Mouse (Mus musculus) CH12.LX (cell line): ENCODE data around the gene Lmna. TPM values are rescaled to one million over a fixed set of nuclear protein-coding genes. Genes with fewer than 3 reads are reported as not detected.

Source experiments
- DNase-seq: peaks from one replicate; pipeline ENCODE4 v3.0.0-alpha.2; 2013; ENCODE audit errors: extremely low read depth
- H3K27ac ChIP-seq: 2 replicates; pipeline ENCODE4 v1.5.1; 2012; ENCODE audit warnings: low read depth, mild to moderate bottlenecking, control low read depth, moderate library complexity; ENCODE audit not compliant: insufficient read depth
- H3K27me3 ChIP-seq: replicated peaks from 2 replicates; pipeline ENCODE3; 2012; ENCODE audit warnings: inconsistent platforms
- H3K36me3 ChIP-seq, 2 experiments: replicated peaks in 1 of 2; 2 replicates each; pipeline versions ENCODE3 to v1.6.1; 2012; ENCODE audit warnings: inconsistent platforms in 1 of 2, low read length in 1 of 2, mild to moderate bottlenecking in 1 of 2, mixed read lengths in 1 of 2, moderate library complexity in 1 of 2; ENCODE audit not compliant: control insufficient read depth in 1 of 2, insufficient read depth in 1 of 2
- H3K4me1 ChIP-seq, 2 experiments: 2 replicates each; pipeline ENCODE4 v1.6.1; 2012; ENCODE audit warnings: inconsistent platforms in 1 of 2, moderate library complexity in 1 of 2; ENCODE audit not compliant: insufficient read depth in 2 of 2, control insufficient read depth in 1 of 2
- H3K4me2 ChIP-seq: 2 replicates; pipeline ENCODE4 v1.6.1; 2012; ENCODE audit warnings: low read depth, mild to moderate bottlenecking, control low read depth; ENCODE audit not compliant: poor library complexity, insufficient read depth, severe bottlenecking
- H3K4me3 ChIP-seq, 3 experiments: fragments of 150-350 bp in 1 of 3; sonication (generic) in 1 of 3; replicated peaks in 1 of 3; 2 replicates each; pipeline versions ENCODE3 to v1.5.1; 2011 to 2012; ENCODE audit warnings: low read depth in 2 of 3, low read length in 2 of 3, mild to moderate bottlenecking in 2 of 3, moderate library complexity in 2 of 3, control low read depth in 1 of 3, improper control_type of control experiment in 1 of 3, inconsistent platforms in 1 of 3, mixed read lengths in 1 of 3; ENCODE audit not compliant: poor library complexity in 1 of 3
- H3K79me2 ChIP-seq: replicated peaks from 2 replicates; pipeline ENCODE4 v1.6.1; 2012; ENCODE audit warnings: mild to moderate bottlenecking, moderate library complexity; ENCODE audit not compliant: control insufficient read depth, poor library complexity, insufficient read depth, severe bottlenecking; ENCODE audit errors: extremely low read depth
- H3K9ac ChIP-seq: 2 replicates; pipeline ENCODE4 v1.6.1; 2012; ENCODE audit warnings: low read depth, mild to moderate bottlenecking, control low read depth, moderate library complexity; ENCODE audit not compliant: insufficient read depth
- H3K9me3 ChIP-seq: replicated peaks from 2 replicates; pipeline ENCODE3; 2012; ENCODE audit warnings: low read length, inconsistent platforms, mixed read lengths
- BHLHE40 ChIP-seq: IDR thresholded peaks from 2 replicates; pipeline ENCODE4 v1.6.1; 2011; ENCODE audit warnings: mild to moderate bottlenecking, low read depth, low read length, improper control_type of control experiment
- CHD1 ChIP-seq: IDR thresholded peaks from 2 replicates; pipeline ENCODE4 v1.6.1; 2012; ENCODE audit warnings: low read depth, low read length, improper control_type of control experiment, inconsistent platforms
- CHD2 ChIP-seq: IDR thresholded peaks from 2 replicates; pipeline ENCODE4 v1.6.1; 2011; ENCODE audit warnings: low read length, improper control_type of control experiment
- CTCF ChIP-seq, 2 experiments: IDR thresholded peaks in 1 of 2; conservative IDR thresholded peaks in 1 of 2; 2 replicates each; pipeline ENCODE4 v1.5.1; 2011 to 2012; ENCODE audit warnings: low read depth in 2 of 2, low read length in 2 of 2, improper control_type of control experiment in 1 of 2, inconsistent platforms in 1 of 2, mild to moderate bottlenecking in 1 of 2, moderate library complexity in 1 of 2
- E2F4 ChIP-seq: IDR thresholded peaks from 2 replicates; pipeline ENCODE4 v1.6.1; 2011; ENCODE audit warnings: low read depth, low read length, improper control_type of control experiment; ENCODE audit not compliant: insufficient replicate concordance
- ELF1 ChIP-seq: IDR thresholded peaks from 2 replicates; pipeline ENCODE4 v1.6.1; 2014; ENCODE audit warnings: low read depth, mild to moderate bottlenecking, inconsistent platforms, low read length, improper control_type of control experiment
- EP300 ChIP-seq: IDR thresholded peaks from 2 replicates; pipeline ENCODE4 v1.6.1; 2011; ENCODE audit warnings: low read length, improper control_type of control experiment
- ETS1 ChIP-seq: conservative IDR thresholded peaks from 2 replicates; pipeline ENCODE4 v1.6.1; 2012; ENCODE audit warnings: low read depth, mild to moderate bottlenecking, inconsistent platforms, low read length, improper control_type of control experiment, moderate library complexity
- GABPA ChIP-seq: IDR thresholded peaks from 2 replicates; pipeline ENCODE4 v1.6.1; 2012; ENCODE audit warnings: low read depth, low read length, improper control_type of control experiment, inconsistent platforms; ENCODE audit not compliant: insufficient replicate concordance
- HCFC1 ChIP-seq: IDR thresholded peaks from 2 replicates; pipeline ENCODE4 v1.6.1; 2012; ENCODE audit warnings: low read depth, mild to moderate bottlenecking, inconsistent platforms, low read length, improper control_type of control experiment
- IRF4 ChIP-seq: IDR thresholded peaks from 2 replicates; pipeline ENCODE4 v1.6.1; 2014; ENCODE audit warnings: low read depth, mild to moderate bottlenecking, inconsistent platforms, low read length, improper control_type of control experiment
- JUN ChIP-seq: IDR thresholded peaks from 2 replicates; pipeline ENCODE4 v1.6.1; 2011; ENCODE audit warnings: low read depth, mild to moderate bottlenecking, low read length, improper control_type of control experiment, moderate library complexity; ENCODE audit not compliant: insufficient read depth
- JUND ChIP-seq: conservative IDR thresholded peaks from 2 replicates; pipeline ENCODE4 v1.6.1; 2011; ENCODE audit warnings: low read depth, low read length, improper control_type of control experiment
- KAT2A ChIP-seq: IDR thresholded peaks from 2 replicates; pipeline ENCODE4 v1.6.1; 2012; ENCODE audit warnings: low read length, improper control_type of control experiment, inconsistent platforms; ENCODE audit not compliant: insufficient replicate concordance
- MAFK ChIP-seq: IDR thresholded peaks from 2 replicates; pipeline ENCODE4 v1.6.1; 2011; ENCODE audit warnings: low read length, improper control_type of control experiment; ENCODE audit not compliant: insufficient replicate concordance
- MAX ChIP-seq: IDR thresholded peaks from 2 replicates; pipeline ENCODE4 v1.6.1; 2011; ENCODE audit warnings: low read length, improper control_type of control experiment
- MAZ ChIP-seq: IDR thresholded peaks from 2 replicates; pipeline ENCODE4 v1.6.1; 2012; ENCODE audit warnings: low read depth, mild to moderate bottlenecking, inconsistent platforms, low read length, improper control_type of control experiment, moderate library complexity
- MEF2A ChIP-seq: IDR thresholded peaks from 2 replicates; pipeline ENCODE4 v1.6.1; 2014; ENCODE audit warnings: low read depth, mild to moderate bottlenecking, inconsistent platforms, low read length, improper control_type of control experiment, borderline replicate concordance
- MXI1 ChIP-seq: IDR thresholded peaks from 2 replicates; pipeline ENCODE4 v1.6.1; 2011; ENCODE audit warnings: mild to moderate bottlenecking, low read depth, low read length, improper control_type of control experiment
- MYC ChIP-seq: IDR thresholded peaks from 2 replicates; pipeline ENCODE4 v1.6.1; 2011; ENCODE audit warnings: low read depth, mild to moderate bottlenecking, improper control_type of control experiment, low read length
- NELFE ChIP-seq: IDR thresholded peaks from 2 replicates; pipeline ENCODE4 v1.6.1; 2011; ENCODE audit warnings: low read depth, low read length, improper control_type of control experiment
- NRF1 ChIP-seq: IDR thresholded peaks from 2 replicates; pipeline ENCODE4 v1.6.1; 2014; ENCODE audit warnings: low read depth, mild to moderate bottlenecking, inconsistent platforms, low read length, improper control_type of control experiment, moderate library complexity
- PAX5 ChIP-seq: IDR thresholded peaks from 2 replicates; pipeline ENCODE4 v1.6.1; 2012; ENCODE audit warnings: low read length, inconsistent platforms, mixed read lengths
- POLR2A ChIP-seq: IDR thresholded peaks from 2 replicates; pipeline ENCODE4 v1.6.1; 2011; ENCODE audit warnings: low read depth, mild to moderate bottlenecking, improper control_type of control experiment, low read length
- POLR2AphosphoS2 ChIP-seq: IDR thresholded peaks from 2 replicates; pipeline ENCODE4 v1.6.1; 2011; ENCODE audit warnings: low read depth, low read length, improper control_type of control experiment
- RAD21 ChIP-seq: IDR thresholded peaks from 2 replicates; pipeline ENCODE4 v1.6.1; 2011; ENCODE audit warnings: low read depth, mild to moderate bottlenecking, low read length, improper control_type of control experiment, moderate library complexity
- RCOR1 ChIP-seq: conservative IDR thresholded peaks from 2 replicates; pipeline ENCODE4 v1.6.1; 2012; ENCODE audit warnings: low read depth, mild to moderate bottlenecking, inconsistent platforms, low read length, improper control_type of control experiment
- SIN3A ChIP-seq: IDR thresholded peaks from 2 replicates; pipeline ENCODE4 v1.6.1; 2012; ENCODE audit warnings: low read length, improper control_type of control experiment, inconsistent platforms
- SMC3 ChIP-seq: IDR thresholded peaks from 2 replicates; pipeline ENCODE4 v1.6.1; 2011; ENCODE audit warnings: low read depth, low read length, improper control_type of control experiment
- TBP ChIP-seq: conservative IDR thresholded peaks from 2 replicates; pipeline ENCODE4 v1.6.1; 2011; ENCODE audit warnings: low read depth, low read length, improper control_type of control experiment
- TCF12 ChIP-seq: IDR thresholded peaks from 2 replicates; pipeline ENCODE4 v1.6.1; 2014; ENCODE audit warnings: low read depth, mild to moderate bottlenecking, inconsistent platforms, low read length, improper control_type of control experiment
- UBTF ChIP-seq: IDR thresholded peaks from 2 replicates; pipeline ENCODE4 v1.6.1; 2012; ENCODE audit warnings: low read depth, mild to moderate bottlenecking, inconsistent platforms, low read length, improper control_type of control experiment, moderate library complexity
- USF1 ChIP-seq: IDR thresholded peaks from 2 replicates; pipeline ENCODE4 v1.6.1; 2014; ENCODE audit warnings: low read depth, mild to moderate bottlenecking, inconsistent platforms, low read length, improper control_type of control experiment
- USF2 ChIP-seq: conservative IDR thresholded peaks from 2 replicates; pipeline ENCODE4 v1.6.1; 2011; ENCODE audit warnings: low read depth, low read length, improper control_type of control experiment
- ZC3H11A ChIP-seq: IDR thresholded peaks from 2 replicates; pipeline ENCODE4 v1.6.1; 2012; ENCODE audit warnings: low read depth, mild to moderate bottlenecking, inconsistent platforms, low read length, improper control_type of control experiment
- ZKSCAN1 ChIP-seq: IDR thresholded peaks from 2 replicates; pipeline ENCODE4 v1.6.1; 2012; ENCODE audit warnings: low read depth, inconsistent platforms, low read length, improper control_type of control experiment, borderline replicate concordance
- ZMIZ1 ChIP-seq: IDR thresholded peaks from 2 replicates; pipeline ENCODE4 v1.6.1; 2012; ENCODE audit warnings: low read depth, mild to moderate bottlenecking, inconsistent platforms, low read length, improper control_type of control experiment
- ZNF384 ChIP-seq: IDR thresholded peaks from 2 replicates; pipeline ENCODE4 v1.6.1; 2012; ENCODE audit warnings: low read depth, low read length, improper control_type of control experiment, inconsistent platforms
- dilution Hi-C: fragments of 300-500 bp; cut with MboI; formaldehyde crosslinking; loops from 2 replicates; pipeline ENCODE4 v1.14.3; 2020; ENCODE audit warnings: low sequenced_read_pairs; ENCODE audit not compliant: extremely low pct_unique_long_range_greater_than_20kb, extremely low pct_ligation_motif_present
- in situ Hi-C: fragments of 300-500 bp; cut with MboI; formaldehyde crosslinking; loops from 3 replicates; pipeline ENCODE4 v1.14.3; 2019; ENCODE audit warnings: low sequenced_read_pairs, low pct_ligation_motif_present, low pct_unique_long_range_greater_than_20kb, mixed read lengths
- polyA plus RNA-seq: library from polyadenylated mRNA; unstranded; fragments of >175 nt; gene quantifications from 2 replicates; pipeline ENCODE4 v1.2.1, GENCODE M21; 2012; ENCODE audit warnings: low read depth; ENCODE audit not compliant: insufficient read length
- total RNA-seq, 2 experiments: library from RNA; depleted of rRNA; stranded (reverse); fragments of 300-350 nt in 1 of 2; fragments of >200 nt in 1 of 2; gene quantifications; 2 replicates each; pipeline ENCODE4 v1.2.3; 2012 to 2014

Gene Lmna
- total and polyA plus RNA-seq, 3 experiments, result 16.1 to 67.7 (median 17.2) TPM

GRCm38 (mm10) chr3:88467116-88467824 lies 42.5 kb downstream of the Lmna start:
- H3K9me3 ChIP-seq, result peaks cover 5% of the 10 kb centered on the region
- TF ChIP-seq CHD2 (no peak), MAFK (no peak), TCF12 (peak; percentile 34; the same call in 1 of the 2 replicates), RCOR1 (no peak), POLR2AphosphoS2 (no peak), EP300 (no peak), USF1 (no peak), ETS1 (no peak), MXI1 (peak; percentile 24; the same call in 1 of the 2 replicates), ELF1 (peak; percentile 31; the same call in 1 of the 2 replicates), ZNF384 (no peak), HCFC1 (peak; percentile 46; the same call in 1 of the 2 replicates), ZKSCAN1 (no peak), ZMIZ1 (no peak), RAD21 (peak; percentile 99), MEF2A (peak; percentile 53; the same call in 1 of the 2 replicates), MAZ (0 out of 2 replicates have a peak, but pooled peaks have one; percentile 32), SMC3 (peak; percentile 99), PAX5 (no peak), BHLHE40 (peak; percentile 35; the same call in 1 of the 2 replicates), NRF1 (0 out of 2 replicates have a peak, but pooled peaks have one; percentile 20), NELFE (peak; percentile 51; the same call in 1 of the 2 replicates), JUND (no peak; the same call in 1 of the 2 replicates), E2F4 (no peak), IRF4 (peak; percentile 59; the same call in 1 of the 2 replicates), MAX (peak; percentile 49; the same call in 1 of the 2 replicates), CTCF (conservative IDR thresholded peaks at IDR 0.05 in 1 of 2, IDR thresholded peaks at IDR 0.05 in 1 of 2; ENCODE audit: low read depth in 2 of 2, low read length in 2 of 2) (peak; percentile 69 to 98), JUN (no peak), CHD1 (no peak), ZC3H11A (peak; percentile 95), POLR2A (no peak), USF2 (no peak), UBTF (no peak), GABPA (no peak), TBP (no peak), MYC (peak; percentile 43; the same call in 1 of the 2 replicates), SIN3A (0 out of 2 replicates have a peak, but pooled peaks have one; percentile 35), KAT2A (0 out of 2 replicates have a peak, but pooled peaks have one; percentile 19)
- in situ Hi-C loops, result no loop called here
- peaks cover 10 to 20% of the 10 kb centered on the region in 2 experiments for H3K4me1 ChIP-seq
- dilution Hi-C loops, result no loop called here
- no peaks in the 10 kb centered on the region for H3K79me2 ChIP-seq
- no peak overlapping the region for H3K27ac ChIP-seq
- H3K4me3 ChIP-seq, result no peak overlapping the region
- DNase-seq, result peak; percentile 89
- H3K27me3 ChIP-seq, result peaks cover 1% of the 10 kb centered on the region
- no peaks in the 10 kb centered on the region for H3K36me3 ChIP-seq
- no peak overlapping the region for H3K9ac ChIP-seq
- H3K4me2 ChIP-seq, result no peak overlapping the region
